Mouse (Mus musculus) thymus, adult 2 months (tissue): ENCODE measurements around the gene Stradb. TPM values are rescaled to one million over a fixed set of nuclear protein-coding genes. Genes with fewer than 3 reads are reported as not detected.

Experiments
- DNase-seq: peaks from one replicate; pipeline ENCODE4 v3.0.0; 2021
- H3K27ac ChIP-seq: fragments of 200-500 bp; 2 replicates; pipeline ENCODE4 v1.5.1; 2012; ENCODE audit warnings: low read length, control low read depth; ENCODE audit not compliant: control insufficient read depth, insufficient read depth
- H3K27me3 ChIP-seq: fragments of 200-500 bp; 2 replicates; pipeline ENCODE4 v1.6.1; 2012; ENCODE audit warnings: mild to moderate bottlenecking, low read length, moderate library complexity, mixed read lengths; ENCODE audit not compliant: control insufficient read depth, insufficient read depth
- H3K36me3 ChIP-seq: fragments of 200-500 bp; 2 replicates; pipeline ENCODE4 v1.6.1; 2012; ENCODE audit warnings: mild to moderate bottlenecking, low read length, moderate library complexity; ENCODE audit not compliant: control insufficient read depth, insufficient read depth
- H3K4me1 ChIP-seq: fragments of 200-500 bp; replicated peaks from 2 replicates; pipeline ENCODE4 v1.6.1; 2012; ENCODE audit warnings: low read length; ENCODE audit not compliant: control insufficient read depth, insufficient read depth
- H3K4me3 ChIP-seq: fragments of 200-500 bp; 2 replicates; pipeline ENCODE4 v1.5.1; 2012; ENCODE audit warnings: mild to moderate bottlenecking, low read length, control low read depth, moderate library complexity; ENCODE audit not compliant: control insufficient read depth, insufficient read depth
- CTCF ChIP-seq: fragments of 200-500 bp; IDR thresholded peaks from 2 replicates; pipeline ENCODE4 v1.5.1; 2012; ENCODE audit warnings: mild to moderate bottlenecking, control low read depth, low read length, moderate library complexity, borderline replicate concordance; ENCODE audit not compliant: control insufficient read depth, poor library complexity, insufficient read depth; ENCODE audit errors: extremely low read depth
- POLR2A ChIP-seq: fragments of 200-500 bp; IDR thresholded peaks from 2 replicates; pipeline ENCODE4 v1.6.1; 2012; ENCODE audit warnings: mild to moderate bottlenecking, low read length, control low read depth, moderate library complexity; ENCODE audit not compliant: control insufficient read depth, poor library complexity, insufficient read depth; ENCODE audit errors: extremely low read depth
- WGBS: fragments of 180-500 bp; shearing (Covaris S2); methylation state at CpG from one replicate; pipeline ENCODE4 v1.1.7; 2018; 5-methylcytosine and 5-hydroxymethylcytosine counted together
- polyA plus RNA-seq: library from polyadenylated mRNA; depleted of rRNA; stranded (reverse); fragments of >200 nt; gene quantifications from 2 replicates; pipeline ENCODE4 v1.2.3, GENCODE M21; 2012; rRNA removed

The Stradb gene
- polyA plus RNA-seq: 15.5 and 15.6 TPM in 2 replicates

DNA sequence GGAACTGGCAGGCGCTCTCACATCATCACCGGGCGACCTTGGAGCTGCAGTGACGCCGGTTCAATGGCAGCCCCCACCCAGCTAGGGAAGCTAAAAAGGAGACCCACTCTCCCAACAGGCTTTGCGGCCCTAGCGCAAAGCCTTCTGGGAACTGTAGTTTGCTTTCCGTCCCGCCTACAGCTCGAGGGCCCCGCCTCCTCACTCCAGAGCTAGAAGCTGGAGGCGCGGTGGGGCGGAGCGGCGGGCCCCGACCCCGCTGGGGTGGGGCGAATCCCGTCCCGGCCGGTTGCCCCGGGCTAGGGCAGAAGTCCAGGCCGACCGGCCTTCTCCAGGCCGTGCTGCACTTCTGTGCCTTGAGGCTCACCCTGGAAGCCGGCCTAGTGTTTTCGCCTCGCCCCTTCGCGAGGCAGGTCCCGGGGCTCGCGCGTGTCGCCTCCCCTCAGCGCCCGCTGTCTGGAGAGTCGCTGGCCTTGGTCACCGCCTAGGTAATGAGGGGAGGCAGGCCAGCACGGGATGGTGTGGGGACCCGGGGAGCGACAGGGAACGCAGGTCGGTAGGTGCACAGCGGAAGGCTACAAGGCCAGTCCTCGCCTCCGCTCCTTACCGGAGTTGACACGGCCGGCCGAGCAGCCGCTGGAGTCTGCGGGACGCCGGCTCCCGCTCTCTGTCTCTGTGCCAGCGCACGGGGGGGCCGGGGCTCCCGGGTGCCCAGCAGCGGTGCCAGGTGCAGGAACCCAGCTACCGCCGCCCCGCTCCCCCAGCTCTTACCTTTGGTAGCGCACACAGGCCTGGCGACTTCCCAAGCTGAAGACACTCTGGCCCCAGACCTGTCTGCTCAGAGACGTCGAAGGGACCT lies at the start of gene Stradb, which contains the start of gene Trak2:
Gene Stradb, plus strand, starts transcription at position 157 of the 856 bp plus-strand sequence.
Gene Trak2, minus strand, starts transcription at position 65 of the 856 bp plus-strand sequence.
- Histone ChIP-seq H3K4me1 (0 out of 2 replicates have a peak, but pooled peaks cover 2% of the 10 kb centered on the region), H3K36me3 (no peaks in the 10 kb centered on the region), H3K4me3 (peak within 1 kb of the TSS; percentile 92), H3K27ac (peak within 1 kb of the TSS; percentile 69), H3K27me3 (no peaks in the 10 kb centered on the region)
- peak; percentile 82; the same call in 1 of the 2 replicates for TF ChIP-seq POLR2A
- no peak for TF ChIP-seq CTCF
- WGBS: under 1% methylated on average over 69 of the region's 69 CpGs
- DNase-seq: peak; percentile 96

DNA sequence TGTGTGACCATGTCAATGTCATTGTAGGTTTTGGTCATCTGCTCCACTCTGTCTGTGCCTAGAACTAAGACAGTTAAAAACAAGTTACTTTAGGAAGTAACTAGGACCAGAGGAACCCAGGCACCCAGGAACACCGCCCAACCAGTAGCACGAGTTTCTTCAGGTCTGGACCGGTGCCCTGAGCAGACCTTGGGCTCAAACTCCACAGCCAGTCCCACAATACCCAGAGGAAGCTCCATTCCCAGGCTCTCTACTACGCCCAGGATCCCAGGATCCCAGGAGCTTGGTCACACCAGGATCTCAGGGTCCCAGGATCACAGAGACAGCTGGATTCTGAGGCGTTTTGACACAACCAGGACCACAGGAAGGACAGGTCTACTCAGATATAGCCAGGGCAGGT lies 46.7 kb upstream of the Stradb start:
- 95% methylated on average over 5 of the region's 5 CpGs for WGBS
- Histone ChIP-seq H3K36me3 (peaks cover 11% of the 10 kb centered on the region), H3K27me3 (no peaks in the 10 kb centered on the region), H3K4me1 (no peaks in the 10 kb centered on the region), H3K27ac (no peak overlapping the region), H3K4me3 (no peak overlapping the region)
- TF ChIP-seq CTCF: no peak
- no peak for TF ChIP-seq POLR2A
- no peak for DNase-seq

GRCm38 (mm10) chr1:58936746-58937605 lies 36.3 kb upstream of the Stradb start:
- Histone ChIP-seq H3K36me3 (peaks cover 6% of the 10 kb centered on the region; the same call in 1 of the 2 replicates), H3K4me1 (no peaks in the 10 kb centered on the region; the same call in 1 of the 2 replicates), H3K27me3 (no peaks in the 10 kb centered on the region), H3K27ac (no peak overlapping the region), H3K4me3 (no peak overlapping the region)
- TF ChIP-seq CTCF: no peak
- TF ChIP-seq POLR2A: no peak
- no peak for DNase-seq
- WGBS: 84% methylated on average over 10 of the region's 10 CpGs

DNA sequence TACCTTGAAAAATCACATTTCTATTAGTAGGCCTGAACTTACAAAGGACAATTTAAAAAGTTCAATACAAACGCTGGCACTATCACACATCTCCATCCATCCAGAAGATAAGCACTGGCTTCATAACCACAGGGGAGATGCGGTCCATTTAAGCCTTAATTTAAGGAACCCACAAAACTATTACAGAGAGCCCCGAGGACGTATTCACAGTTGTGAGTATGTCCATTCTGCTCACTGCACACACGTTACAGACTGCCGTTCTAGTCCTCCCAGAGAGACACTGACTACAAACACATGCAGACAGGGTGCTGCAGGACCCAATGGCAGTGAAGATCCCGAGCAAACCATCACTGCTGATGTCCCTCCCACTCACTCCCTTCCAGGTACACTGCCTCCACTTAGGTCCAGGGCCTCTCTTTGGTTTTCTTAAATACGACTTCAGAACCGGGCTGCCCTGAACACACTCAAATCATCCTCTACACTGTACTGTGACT lies 35.7 kb upstream of the Stradb start:
- Histone ChIP-seq H3K4me1 (no peaks in the 10 kb centered on the region; the same call in 1 of the 2 replicates), H3K27ac (no peak overlapping the region), H3K36me3 (peaks cover 6% of the 10 kb centered on the region; the same call in 1 of the 2 replicates), H3K4me3 (no peak overlapping the region), H3K27me3 (no peaks in the 10 kb centered on the region)
- no peak for TF ChIP-seq CTCF
- no peak for TF ChIP-seq POLR2A
- no peak for DNase-seq
- 85% methylated on average over 9 of the region's 9 CpGs for WGBS

- Histone ChIP-seq H3K27me3 (no peaks in the 10 kb centered on the region), H3K4me3 (no peak overlapping the region), H3K4me1 (no peaks in the 10 kb centered on the region), H3K36me3 (peaks cover 13% of the 10 kb centered on the region), H3K27ac (no peak overlapping the region)
- no peak for TF ChIP-seq POLR2A
- TF ChIP-seq CTCF: no peak
- WGBS: 99% methylated on average over 2 of the region's 2 CpGs
- DNase-seq: no peak
Observed at GRCm38 (mm10) chr1:58945523-58945922, 27.8 kb upstream of the Stradb start.

GRCm38 (mm10) chr1:58945960-58946670 lies 27.2 kb upstream of the Stradb start:
- Histone ChIP-seq H3K4me1 (no peaks in the 10 kb centered on the region), H3K36me3 (peaks cover 13% of the 10 kb centered on the region), H3K27me3 (no peaks in the 10 kb centered on the region), H3K4me3 (no peak overlapping the region), H3K27ac (no peak overlapping the region)
- WGBS: 97% methylated on average over 7 of the region's 7 CpGs
- TF ChIP-seq POLR2A: no peak
- no peak for TF ChIP-seq CTCF
- no peak for DNase-seq
